Mouse (Mus musculus) fibroblast of lung, adult 2 months (primary cell): ENCODE results near the gene Il3.
A peak's percentile ranks its signal among the peaks of the same experiment; 100 is the strongest.

Experiments
- DNase-seq: peaks from one replicate; pipeline ENCODE4 v3.0.0-alpha.2; 2011; ENCODE audit warnings: low read depth

Il3 gene

DNA sequence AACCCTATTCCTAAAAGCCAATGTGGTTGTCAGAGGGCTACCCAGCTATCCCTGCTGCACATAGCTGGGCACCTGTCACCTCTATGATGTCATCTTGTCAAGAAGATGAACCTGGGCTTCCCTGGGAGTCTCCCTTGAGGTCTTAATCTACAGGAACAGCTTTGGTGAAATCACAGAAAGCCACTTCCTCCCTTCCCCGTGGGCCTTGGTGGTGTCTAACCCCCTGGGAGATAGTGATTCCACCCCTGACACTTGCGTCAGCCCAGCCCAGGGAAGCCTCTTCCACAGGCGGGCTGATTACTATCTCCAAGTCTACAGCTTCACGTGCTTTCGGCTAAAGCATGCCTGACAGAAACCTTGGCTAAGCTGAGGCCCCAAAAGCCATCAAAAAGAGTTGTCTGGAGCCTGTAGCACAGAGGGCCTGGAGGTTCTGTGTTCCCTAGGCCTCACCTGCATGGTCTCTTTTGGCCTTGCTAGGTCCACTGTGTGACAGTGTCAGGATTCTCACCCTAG, 4.4 kb upstream of the Il3 start:
- DNase-seq, result no peak

DNA sequence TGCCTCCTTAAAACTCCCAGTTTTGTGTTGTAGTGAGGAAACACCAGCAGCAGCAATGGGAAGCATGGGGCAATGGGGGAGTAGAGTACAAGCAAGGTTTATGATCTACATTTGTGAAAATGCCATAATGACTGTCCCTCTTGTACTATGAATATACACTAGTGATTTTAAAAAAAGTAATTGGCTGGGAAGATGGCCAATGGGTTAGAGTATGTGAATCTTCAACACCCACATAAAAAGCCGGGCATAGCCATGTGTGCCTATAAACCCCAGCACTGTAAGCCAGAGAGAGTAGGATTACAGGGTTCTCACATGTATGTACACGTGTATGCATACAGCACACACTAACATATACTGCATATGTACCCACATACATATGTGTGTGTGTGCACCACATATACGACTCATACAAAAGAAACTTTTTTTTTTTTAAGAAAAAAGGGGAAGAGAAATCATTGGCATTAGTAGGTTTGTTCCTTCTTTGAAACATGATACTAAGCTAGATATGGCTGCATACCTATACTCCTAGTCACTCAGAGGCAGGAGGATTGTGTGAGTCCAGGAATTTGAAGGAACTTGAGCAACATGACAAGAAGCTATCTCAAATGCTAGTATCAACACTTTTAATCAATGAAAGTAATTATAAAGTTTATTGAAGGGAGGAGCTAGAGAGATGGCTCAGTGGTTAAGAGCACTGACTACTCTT, 2.3 kb upstream of the Il3 start:
- no peak for DNase-seq

DNA sequence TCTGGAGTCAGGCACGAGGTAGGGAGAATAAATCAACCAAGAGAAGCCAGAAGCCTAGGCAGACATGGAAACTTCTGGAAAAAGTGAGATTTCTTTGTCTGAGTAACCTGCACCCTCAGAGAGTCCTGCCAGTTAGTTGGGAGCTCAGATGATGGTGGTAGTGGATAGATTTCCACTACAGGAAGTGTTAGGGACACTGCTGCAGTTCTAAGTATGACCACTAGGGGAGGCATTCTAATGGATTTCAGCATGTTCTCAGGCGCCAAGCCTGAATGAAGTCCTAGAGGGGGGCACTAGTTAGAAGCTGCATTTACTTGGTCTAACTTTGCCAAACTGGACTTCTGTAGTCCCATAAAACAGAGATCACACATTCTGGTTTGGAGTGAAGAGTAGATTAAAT, 2.5 kb downstream of the Il3 start:
- no peak for DNase-seq

DNA sequence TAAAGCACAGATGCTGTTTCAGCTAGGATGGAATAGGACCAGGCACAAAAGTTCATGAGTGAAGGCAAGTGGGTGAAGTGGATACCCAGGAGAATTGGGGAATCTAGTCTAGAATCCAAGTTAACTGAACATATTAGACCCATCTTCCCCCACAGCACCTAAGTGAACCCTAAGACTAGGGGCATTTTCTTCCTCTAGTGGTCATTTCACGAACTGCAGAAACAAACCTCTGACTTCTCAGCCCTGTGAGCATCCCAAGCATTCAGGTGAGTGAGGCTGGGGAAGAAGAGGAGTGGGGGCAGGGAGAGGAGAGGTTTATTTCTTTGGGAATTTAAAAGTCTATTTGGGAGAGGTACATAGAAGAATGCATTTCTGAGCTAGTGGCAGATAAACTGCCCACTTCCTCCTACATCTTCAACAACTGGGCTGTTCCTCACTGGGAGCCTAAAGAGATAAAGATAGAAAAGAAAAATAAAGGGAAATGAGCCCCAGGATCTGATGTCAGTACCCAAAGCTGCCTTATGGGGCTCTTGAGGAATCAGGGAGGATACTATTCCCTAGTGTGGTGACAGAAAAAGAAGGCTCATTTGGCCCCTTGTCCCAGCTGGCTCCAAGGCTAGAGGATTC, 3.6 kb downstream of the Il3 start:
- DNase-seq, result no peak

DNA sequence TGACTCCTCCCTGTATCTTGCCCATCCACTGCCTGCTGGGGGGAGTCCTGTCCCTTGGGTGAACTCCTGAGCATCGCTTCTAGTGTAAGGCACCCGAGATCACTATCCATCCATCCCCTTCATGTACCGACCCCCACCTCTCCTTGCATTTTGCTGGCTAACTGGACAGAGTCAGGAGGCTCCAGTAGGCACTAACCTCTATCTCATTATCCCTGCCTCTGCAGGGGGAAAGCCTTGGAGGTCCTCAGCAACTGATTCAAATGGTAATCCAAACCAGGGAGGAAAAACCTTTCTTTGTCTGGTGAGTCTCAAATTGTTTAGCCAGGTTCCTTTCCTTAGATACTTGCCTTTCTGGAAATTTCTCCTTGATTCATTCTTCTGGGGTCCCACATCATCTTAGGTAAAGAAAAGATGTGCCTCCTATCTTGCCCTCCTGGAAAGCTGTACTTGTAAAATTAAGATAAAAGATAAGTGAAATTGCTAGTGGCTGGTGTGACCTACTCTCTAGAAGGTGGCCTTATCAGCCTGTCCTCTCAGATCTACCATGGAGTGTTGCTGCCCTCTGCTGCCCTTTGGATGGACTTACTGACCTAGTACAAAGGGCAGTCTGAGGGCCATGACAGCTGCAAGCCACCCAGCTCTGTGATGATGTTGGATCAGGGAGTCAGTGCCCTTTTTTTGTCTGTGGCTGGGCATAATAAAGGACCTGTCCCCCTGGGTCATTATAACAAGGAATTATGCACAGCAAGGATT, 10.3 kb downstream of the Il3 start:
- peak; percentile 59 for DNase-seq

DNA sequence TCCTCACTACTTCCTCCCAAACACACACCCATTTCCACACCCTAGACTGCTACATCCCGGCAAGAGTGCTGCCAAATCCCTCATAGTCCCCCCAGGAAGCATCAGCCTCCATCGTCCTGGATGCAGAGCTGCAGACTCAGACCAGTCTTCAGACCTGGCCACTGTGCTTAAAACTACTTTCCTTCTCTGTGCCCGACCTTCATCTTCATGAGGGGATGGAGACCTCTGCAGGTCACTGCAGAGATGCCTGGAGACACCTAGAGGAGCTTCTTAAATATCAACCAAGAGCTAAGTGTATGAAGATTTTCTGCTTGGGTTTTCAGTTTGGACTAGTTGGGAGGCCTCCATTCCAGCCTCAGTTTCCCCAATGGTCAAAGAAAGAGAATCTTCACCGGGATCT, 13.0 kb downstream of the Il3 start:
- peak; percentile 47 for DNase-seq

DNA sequence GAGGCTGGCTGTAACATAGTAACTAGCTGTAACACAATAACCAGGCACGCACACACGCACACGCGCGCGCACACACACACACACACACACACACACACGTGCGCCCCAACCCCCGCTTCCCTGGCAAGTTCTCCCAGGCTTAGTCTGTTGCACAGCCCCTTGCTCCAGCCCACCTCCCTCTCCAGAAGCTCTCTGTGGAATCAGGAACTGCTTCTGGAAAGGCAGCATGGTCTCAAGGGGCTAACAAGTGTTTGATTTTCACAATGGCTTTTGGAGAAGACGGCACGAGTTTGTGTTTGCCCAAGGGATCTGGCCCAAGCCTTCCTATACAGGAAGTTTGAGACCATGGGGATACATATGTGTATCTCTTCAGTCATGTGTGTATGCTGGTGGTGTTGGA, 16.5 kb downstream of the Il3 start:
- no peak for DNase-seq

DNA sequence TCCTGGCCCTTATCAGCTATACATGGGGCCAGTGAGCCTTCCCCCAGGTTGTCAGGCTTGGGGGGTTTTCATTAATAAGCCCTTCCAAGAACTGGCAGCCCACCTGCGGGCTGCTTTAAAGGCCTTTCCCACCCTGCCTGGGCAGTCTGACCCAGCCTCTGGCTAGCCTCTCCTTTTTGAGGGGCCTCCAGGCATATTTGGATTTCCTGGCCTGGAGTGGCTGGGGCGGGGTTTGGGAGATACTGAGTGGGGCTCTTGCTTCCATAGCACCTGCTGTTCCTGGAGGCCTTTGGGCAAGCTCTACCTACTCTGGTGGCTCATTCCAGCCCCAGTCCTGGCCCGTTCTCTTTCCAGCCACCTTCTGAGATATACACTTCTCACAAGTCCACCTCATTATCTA, 17.3 kb downstream of the Il3 start:
- no peak for DNase-seq

DNA sequence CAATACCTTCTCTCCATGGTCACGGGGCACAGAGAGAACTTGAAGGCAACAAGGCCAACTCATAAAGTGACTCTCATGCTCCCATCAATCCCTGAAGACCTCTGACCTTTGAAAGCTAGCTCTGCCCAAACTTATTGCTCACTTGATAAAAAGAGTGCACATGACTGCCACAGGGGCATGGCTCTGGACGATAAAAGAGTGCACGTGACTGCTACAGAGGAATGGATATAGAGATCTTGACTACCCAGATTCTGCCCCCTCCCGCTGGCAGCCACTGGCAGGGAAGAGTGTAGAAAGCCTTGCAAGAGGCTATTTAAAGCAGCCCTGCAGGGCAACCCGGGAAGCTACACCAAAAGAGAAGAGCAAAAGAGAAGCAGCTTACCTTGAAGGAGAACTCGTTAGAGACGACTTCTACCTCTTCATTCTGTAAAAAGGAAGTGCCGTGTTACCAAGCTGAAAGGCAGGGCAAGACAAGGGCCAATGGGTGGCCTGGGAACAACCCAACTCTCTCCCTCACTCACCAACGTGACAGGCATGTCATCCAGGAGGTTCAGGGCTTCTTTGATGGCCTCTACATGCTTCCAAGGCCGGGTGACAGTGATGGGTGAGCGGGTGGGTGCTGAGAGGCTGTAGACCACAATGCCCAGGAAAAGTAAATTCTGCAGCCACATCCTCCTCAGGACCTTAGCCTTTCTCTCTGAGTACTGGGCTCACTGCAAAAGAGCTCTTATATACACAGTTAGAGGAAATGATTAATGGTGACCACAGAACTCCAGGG, 17.9 kb downstream of the Il3 start, which contains the start of gene Csf2:
Gene Csf2 (minus strand): TSS at position 728 of the 778 bp plus-strand sequence.
- DNase-seq, result no peak

DNA sequence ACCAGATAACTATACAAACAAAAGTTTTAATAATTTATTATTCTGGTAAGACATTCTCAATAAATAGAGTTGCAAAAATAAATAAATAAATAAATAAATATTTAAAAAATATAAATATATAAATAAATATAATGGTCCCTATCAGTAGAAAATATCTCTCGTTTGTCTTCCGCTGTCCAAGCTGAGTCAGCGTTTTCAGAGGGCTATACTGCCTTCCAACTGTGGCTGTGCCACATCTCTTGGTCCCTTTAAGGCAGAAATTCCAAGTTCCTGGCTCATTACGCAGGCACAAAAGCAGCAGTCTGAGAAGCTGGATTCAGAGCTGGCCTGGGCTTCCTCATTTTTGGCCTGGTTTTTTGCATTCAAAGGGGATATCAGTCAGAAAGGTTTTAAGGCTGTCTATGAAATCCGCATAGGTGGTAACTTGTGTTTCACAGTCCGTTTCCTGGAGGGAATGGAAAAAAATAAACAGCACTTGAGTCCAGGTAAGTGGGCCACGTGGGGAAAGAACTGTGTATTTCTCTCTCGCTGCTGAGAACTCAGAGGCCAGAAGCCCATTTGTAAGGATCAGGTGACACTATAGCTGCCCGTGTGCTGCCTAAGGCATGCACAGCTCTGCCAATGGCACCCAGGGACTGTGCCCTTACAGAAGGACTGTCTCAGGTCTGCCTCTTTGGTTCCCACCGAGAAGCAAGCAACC, 19.7 kb downstream of the Il3 start:
- DNase-seq, result no peak

DNA sequence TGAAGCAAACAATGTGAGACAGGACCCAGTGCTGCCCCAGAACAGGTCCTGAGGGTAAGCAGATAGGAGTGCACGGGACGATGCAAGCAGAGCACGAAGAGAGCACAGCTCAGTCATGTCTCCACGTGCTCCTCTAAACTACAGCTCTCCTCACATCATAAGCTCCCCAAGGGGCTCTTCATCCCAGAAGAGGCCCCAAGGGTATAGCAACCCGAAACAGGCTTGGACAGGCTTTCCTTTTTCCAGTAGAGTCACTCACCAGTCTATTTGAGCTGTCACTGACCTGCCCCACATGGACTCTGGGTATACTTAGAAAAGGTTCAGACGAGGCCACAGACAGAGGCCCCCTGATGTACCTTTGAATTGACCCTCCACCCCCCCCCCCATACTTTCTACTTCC, 22.6 kb downstream of the Il3 start:
- DNase-seq, result no peak

DNA sequence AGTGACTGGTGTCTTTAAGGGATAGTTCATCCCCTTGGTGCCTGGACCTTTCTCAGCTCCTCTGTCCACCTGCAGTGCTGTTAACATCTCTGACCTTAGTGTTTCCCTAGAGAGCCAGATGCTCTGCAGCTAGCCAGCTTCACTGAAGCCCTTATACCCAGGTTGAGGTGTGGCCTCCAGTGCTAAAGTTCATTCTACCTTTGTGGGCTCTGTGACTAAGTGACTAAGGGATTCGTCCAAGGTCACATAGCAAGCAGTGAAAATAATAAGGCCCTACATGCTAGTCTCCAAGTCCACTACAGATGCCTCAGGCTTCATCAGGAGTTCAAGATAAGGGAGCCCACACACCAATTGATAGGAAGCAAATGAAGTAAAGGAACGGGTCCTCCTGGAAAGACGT, 24.6 kb downstream of the Il3 start:
- no peak for DNase-seq

DNA sequence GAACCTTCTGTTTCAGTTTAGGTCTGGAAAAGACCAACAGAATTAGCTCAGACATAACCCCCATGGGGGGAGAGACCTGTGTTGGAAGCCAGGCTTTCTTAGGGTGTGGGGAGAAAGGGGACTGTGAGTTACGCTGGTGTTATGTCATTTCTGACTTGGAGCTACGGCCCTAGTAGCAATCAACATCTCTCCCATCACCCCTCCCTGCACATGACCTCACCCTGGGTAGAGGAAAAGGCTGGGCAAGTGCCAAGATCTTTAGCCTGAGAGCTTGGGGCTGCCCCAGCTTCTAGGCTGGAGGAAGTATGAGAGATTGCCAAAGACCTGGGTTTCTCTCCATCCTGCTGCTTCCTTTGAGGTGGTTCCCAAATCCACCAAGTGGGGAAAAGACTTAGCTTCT, 30.1 kb downstream of the Il3 start:
- DNase-seq, result peak; percentile 33

DNA sequence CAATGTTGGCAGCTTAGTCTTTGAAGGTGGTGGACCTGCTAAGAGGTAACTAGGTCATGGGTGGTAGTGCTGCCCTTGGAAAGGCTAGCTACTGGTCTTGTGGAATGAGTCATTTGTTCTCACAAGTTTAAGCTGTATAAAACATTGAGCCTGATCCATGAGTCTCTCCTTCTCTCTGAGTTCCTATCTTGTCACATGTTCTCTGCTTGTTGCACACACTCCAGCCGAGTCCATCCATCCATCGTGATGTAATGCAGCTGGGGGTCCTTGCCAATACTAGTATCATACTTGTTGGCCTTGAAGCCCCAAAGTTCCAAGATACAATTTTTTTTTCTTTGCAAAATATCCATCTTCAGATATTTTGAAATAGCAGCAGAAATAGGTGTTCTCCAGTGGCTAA, 39.6 kb downstream of the Il3 start:
- DNase-seq, result no peak

DNA sequence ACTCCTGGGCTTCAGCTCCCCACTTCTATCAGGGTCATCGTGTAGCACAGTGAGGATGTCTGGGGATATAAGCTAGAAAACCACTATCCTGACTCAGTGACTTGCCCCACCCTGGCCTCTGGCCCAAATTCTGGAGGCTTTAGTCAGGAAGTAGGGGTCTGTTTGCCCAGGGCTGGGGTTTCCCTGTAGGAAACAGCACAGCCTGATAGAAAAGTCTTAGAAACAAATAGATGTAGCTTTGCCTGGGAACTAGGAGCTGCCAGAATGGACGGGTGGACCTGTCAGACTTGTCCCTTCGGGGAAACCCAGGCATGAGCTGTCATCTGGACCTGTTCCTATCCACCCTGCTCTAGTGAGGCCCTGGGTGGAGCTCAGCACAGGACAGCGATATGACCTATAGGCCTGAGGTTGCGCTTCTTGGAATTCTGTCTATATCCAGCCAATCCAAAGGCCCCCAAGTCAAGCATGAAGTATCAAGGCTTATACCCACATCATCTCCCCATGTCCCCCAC, 42.5 kb downstream of the Il3 start:
- no peak for DNase-seq

DNA sequence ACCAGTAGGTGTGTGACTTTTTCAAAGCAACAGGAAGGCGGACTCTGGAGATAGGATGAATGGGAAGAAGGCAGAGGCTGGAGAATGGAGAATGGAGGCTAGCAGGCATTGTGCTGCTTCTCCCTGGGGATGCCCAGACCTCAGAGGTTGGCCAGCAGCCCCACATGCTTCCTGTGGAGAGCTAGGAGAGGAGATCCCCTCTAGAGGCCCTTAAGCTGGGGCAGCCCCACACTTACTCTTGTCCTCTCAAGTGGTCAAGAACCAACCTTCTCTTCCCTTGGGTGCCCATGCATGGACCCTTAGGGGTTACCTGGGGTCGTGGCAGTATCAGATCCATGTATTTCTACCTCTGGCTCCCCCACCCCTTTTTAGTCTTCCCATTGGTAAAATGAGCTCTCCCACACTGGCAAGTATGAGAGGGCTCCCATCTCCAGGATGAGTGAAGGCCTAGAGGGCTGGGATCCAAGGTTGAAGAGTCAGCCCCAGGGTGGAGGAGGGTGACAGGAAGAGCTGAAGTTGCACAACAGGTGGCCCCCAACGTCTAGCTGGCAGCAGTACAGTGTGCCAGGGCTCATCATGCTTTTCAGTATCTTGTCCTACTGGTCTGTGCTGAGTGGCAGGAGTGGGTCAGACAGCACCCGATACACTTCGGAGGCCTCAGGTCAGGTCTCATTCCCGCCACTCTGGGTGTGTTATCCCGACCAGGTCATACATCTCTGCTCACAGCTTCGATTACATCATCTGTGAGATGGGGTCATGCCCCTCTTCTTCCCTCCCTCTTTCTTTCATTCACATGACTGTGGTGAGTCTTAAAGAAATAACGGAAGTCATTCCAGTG, 43.2 kb downstream of the Il3 start:
- DNase-seq, result no peak

DNA sequence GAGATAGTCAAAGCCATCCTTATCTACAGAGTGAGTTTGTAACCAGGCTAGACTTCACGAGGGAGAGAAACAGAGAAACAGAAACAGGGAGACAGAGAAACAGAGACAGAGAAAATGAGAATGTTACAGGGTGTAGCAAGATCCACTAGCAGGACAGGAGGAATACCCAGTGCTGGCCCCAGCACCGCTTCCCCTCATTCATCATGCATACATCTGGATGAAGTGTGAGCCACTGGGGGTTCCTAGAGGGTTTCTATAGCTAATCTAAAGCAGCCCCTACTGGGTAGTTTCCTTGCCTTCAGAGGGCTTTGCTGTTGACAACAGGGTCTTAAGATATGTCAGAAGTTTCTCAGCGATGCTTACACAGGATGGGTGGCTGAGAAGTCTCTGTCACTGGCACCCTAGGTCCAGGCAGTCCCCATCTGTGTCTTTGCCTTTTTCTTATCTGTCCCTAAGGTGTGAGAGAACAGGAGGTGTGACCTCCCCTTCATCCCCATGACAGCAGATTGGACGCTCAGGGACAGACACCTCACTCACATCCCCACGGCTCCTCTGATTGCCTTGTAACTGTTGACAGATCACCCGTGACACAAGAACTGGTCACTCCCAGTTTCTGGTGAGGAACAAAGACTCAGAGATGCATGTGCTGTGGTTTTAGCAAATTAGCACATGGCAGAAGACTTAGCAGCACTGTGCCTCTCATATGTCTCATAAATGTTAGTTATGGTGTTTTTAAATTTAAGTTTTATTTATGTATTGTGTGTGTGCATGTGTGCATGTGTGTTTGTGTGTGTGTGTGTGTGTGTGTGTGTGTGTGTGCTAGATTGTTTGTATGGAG, 47.0 kb downstream of the Il3 start:
- no peak for DNase-seq

DNA sequence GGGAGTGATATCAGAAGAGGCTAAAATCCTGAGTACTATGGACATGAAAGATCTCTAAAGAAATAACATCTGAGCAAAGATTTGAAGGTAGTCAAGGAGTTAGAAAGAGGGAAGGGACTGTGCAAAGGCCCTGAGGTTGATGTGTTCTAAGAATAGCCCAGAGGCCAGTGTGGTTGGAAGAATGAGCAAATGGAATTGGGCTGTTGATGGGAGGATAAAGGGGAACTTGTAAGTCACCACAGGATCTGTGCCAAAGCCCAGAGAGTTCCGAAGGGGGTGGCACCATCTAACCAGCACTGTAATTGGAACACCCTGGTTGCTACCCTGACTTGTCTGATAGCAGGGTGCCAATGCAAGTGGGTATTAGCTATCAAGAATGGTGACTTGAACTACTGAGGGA, 47.9 kb downstream of the Il3 start:
- no peak for DNase-seq

DNA sequence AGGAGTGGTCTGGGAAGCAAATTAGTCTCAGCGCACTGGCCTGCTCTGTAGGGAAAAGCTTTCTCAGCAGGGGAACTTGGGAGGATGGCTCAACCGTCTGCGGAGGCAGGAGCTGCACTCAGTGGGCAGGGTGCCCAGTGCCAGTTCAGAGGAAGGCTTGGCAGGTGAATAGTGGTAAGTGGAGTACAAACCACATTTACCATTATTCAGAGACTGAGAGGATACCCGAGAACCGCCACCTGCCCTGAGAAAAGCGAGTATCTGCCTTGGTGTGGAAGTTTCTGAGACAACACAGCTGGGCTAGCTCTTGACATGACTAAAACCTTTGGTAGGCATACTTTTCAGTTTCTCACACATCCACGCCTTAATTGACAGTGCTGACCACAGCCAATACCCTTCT, 49.7 kb downstream of the Il3 start:
- peak; percentile 74 for DNase-seq

DNA sequence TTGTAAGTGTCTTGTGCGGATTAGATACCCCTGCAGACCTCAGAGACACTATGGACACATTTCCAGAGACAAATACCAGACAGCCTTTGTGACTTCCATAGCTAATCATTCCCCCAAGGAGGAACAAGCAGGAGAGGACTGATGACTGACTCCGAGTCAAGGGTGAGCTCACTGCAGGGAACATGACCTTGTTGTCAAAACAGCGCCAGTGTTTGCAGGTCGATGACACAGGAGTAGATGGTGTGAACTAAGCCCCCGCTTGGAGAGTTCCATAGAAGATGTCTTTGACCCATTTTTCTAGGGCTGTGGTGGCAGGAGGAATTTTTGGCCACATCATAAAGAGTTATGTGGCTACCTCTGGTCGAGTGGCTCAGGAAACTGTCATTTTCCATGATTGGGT, 51.0 kb downstream of the Il3 start:
- no peak for DNase-seq
